Mouse (Mus musculus) myocyte (in vitro differentiated cells): ENCODE data around the gene Dnajc1. TPM values are rescaled to one million over a fixed set of nuclear protein-coding genes. Genes with fewer than 3 reads are reported as not detected.

Experiments
- H3K27me3 ChIP-seq: one replicate; pipeline ENCODE4 v1.6.1; 2011; ENCODE audit not compliant: control insufficient read depth, insufficient read depth, insufficient read length
- H3K36me3 ChIP-seq: one replicate; pipeline ENCODE4 v1.6.1; 2011; ENCODE audit not compliant: control insufficient read depth, insufficient read depth
- H3K4me2 ChIP-seq: one replicate; pipeline ENCODE4 v1.6.1; 2011; ENCODE audit warnings: low read depth, control low read depth
- H3K4me3 ChIP-seq: one replicate; pipeline ENCODE4 v1.5.1; 2011; ENCODE audit warnings: mild to moderate bottlenecking, control low read depth, moderate library complexity
- H3K79me2 ChIP-seq: one replicate; pipeline ENCODE4 v1.6.1; 2011; ENCODE audit not compliant: control insufficient read depth, insufficient read depth
- H3ac ChIP-seq: one replicate; pipeline ENCODE4 v1.6.1; 2011; ENCODE audit not compliant: control insufficient read depth, insufficient read length
- CEBPB ChIP-seq: IDR thresholded peaks from 2 replicates; pipeline ENCODE4 v1.6.1; 2011; ENCODE audit warnings: mild to moderate bottlenecking, moderate library complexity; ENCODE audit not compliant: poor library complexity, insufficient read depth, severe bottlenecking
- E2F4 ChIP-seq: IDR thresholded peaks from one replicate; pipeline ENCODE4 v1.6.1; 2011; ENCODE audit warnings: mild to moderate bottlenecking, control low read depth, moderate library complexity; ENCODE audit not compliant: insufficient read depth
- MAX ChIP-seq: IDR thresholded peaks from one replicate; pipeline ENCODE4 v1.6.1; 2011; ENCODE audit warnings: low read depth, mild to moderate bottlenecking, control low read depth
- MYOD1 ChIP-seq, 3 experiments: IDR thresholded peaks; one replicate each; pipeline ENCODE4 v1.6.1; 2011; ENCODE audit warnings: control low read depth in 2 of 3, low read depth in 2 of 3, mild to moderate bottlenecking in 2 of 3, moderate library complexity in 1 of 3; ENCODE audit not compliant: insufficient read length in 2 of 3, control insufficient read depth in 1 of 3
- MYOG ChIP-seq, 3 experiments: IDR thresholded peaks; one replicate each; pipeline ENCODE4 v1.6.1; 2011; ENCODE audit warnings: control low read depth in 2 of 3, low read depth in 2 of 3, mild to moderate bottlenecking in 2 of 3; ENCODE audit not compliant: insufficient read length in 2 of 3, control insufficient read depth in 1 of 3, insufficient read depth in 1 of 3
- POLR2A ChIP-seq: IDR thresholded peaks from one replicate; pipeline ENCODE4 v1.6.1; 2011; ENCODE audit warnings: low read depth, mild to moderate bottlenecking, control low read depth, moderate library complexity; ENCODE audit not compliant: insufficient read length
- POLR2AphosphoS2 ChIP-seq: IDR thresholded peaks from one replicate; pipeline ENCODE4 v1.6.1; 2011; ENCODE audit warnings: low read depth, control low read depth; ENCODE audit not compliant: insufficient read length
- REST ChIP-seq: IDR thresholded peaks from one replicate; pipeline ENCODE4 v1.6.1; 2011; ENCODE audit warnings: mild to moderate bottlenecking, control low read depth, moderate library complexity; ENCODE audit not compliant: insufficient read depth, insufficient read length
- SRF ChIP-seq: IDR thresholded peaks from one replicate; pipeline ENCODE4 v1.6.1; 2011; ENCODE audit warnings: low read depth; ENCODE audit not compliant: control insufficient read depth, insufficient read length
- TCF12 ChIP-seq: IDR thresholded peaks from one replicate; pipeline ENCODE4 v1.6.1; 2011; ENCODE audit warnings: mild to moderate bottlenecking, control low read depth; ENCODE audit not compliant: poor library complexity, insufficient read depth, severe bottlenecking
- TCF3 ChIP-seq: IDR thresholded peaks from one replicate; pipeline ENCODE4 v1.6.1; 2011; ENCODE audit warnings: low read depth, control low read depth; ENCODE audit not compliant: insufficient read length
- USF1 ChIP-seq: IDR thresholded peaks from one replicate; pipeline ENCODE4 v1.6.1; 2011; ENCODE audit warnings: low read depth, mild to moderate bottlenecking, control low read depth, moderate library complexity
- polyA plus RNA-seq: library from polyadenylated mRNA; unstranded; fragments of >200 nt; fragmentation: generic; extraction: Trizol; gene quantifications from one replicate; pipeline ENCODE4 v1.2.1, GENCODE M21; 2012; ENCODE audit warnings: missing spikeins

The Dnajc1 gene
- polyA plus RNA-seq, 1 experiment = 9.3 TPM

DNA sequence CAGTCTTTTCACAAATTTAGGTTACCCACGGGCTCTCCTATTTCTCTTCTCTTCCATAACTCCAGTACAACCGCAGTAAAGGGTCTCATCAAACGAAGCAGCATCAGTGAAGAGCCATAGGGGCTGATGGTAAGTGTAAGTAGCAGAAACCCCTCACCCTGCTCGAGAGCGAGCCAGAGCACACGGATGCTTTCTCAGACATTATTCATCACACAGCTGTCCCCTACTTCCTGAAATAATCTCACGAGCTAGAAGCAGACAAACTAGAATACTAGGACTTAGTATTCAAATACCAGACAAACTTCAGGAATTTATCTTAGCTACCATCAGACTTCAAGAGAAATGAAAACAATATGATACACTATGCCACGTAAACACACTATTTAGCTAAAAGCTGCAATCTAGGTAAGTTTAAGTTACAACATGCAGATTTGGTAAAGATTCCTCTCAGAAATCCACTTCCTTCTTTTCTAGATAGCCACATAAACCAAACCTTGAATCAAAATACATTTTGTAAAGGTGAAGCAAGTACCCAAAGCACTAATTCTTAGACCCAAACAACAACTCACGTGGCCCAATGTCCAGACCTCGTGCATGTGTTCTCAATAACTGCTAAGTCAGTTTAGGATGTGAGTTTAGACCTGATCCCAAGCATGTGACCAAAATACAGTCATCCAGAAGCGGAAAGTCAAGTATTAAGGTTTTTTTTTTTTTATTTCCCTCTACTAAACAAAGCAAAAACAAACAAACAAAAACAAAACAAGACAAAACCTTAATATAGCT is 20.0 kb downstream of the Dnajc1 start:
- no peaks in the 10 kb centered on the region for H3K36me3 ChIP-seq
- H3K4me2 ChIP-seq = no peak overlapping the region
- H3K79me2 ChIP-seq = peaks cover 22% of the 10 kb centered on the region
- no peak overlapping the region for H3ac ChIP-seq
- H3K27me3 ChIP-seq = no peaks in the 10 kb centered on the region
- TF ChIP-seq E2F4 = no peak
- no peak for TF ChIP-seq SRF
- no peak for TF ChIP-seq CEBPB
- no peak for TF ChIP-seq POLR2AphosphoS2
- TF ChIP-seq MYOG (IDR thresholded peaks at IDR 0.05; ENCODE audit: control insufficient read depth in 1 of 3, insufficient read depth in 1 of 3, insufficient read length in 2 of 3, low read depth in 2 of 3) = no peak
- no peak overlapping the region for H3K4me3 ChIP-seq

DNA sequence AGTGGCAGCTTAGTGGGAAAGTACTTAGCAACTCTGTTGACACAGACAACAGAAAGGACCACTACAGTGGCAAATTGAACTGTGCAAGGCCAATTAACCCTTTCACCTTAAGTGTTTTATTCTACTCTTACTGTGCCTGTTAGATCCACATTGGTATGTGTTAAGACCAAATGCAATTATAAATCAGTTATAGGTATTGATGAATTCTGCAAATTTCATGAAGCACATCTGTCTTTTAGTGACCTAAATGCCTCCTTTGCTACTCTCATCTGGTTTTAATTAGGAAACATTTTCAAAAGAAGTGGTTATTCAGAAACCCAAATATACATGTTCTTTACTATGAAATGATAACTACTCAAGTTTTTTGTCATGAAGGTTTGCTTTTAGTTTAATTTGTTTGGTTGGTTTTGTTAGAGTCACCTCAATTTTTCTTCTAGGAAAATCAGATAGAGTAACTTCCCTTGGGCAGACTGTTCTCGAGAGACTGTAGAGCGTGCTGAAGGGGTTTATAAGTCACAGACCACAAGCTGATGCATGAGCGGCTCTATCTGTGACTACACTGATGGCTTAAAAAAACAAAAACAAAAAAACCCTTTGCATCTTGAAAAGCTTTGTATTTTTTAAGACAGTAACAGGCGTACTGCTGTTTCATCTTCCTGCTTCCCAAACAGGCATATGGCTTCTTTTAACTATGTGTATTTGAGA is 21.7 kb downstream of the Dnajc1 start:
- no peak overlapping the region for H3K4me3 ChIP-seq
- no peaks in the 10 kb centered on the region for H3K27me3 ChIP-seq
- H3K79me2 ChIP-seq = peaks cover 25% of the 10 kb centered on the region
- no peaks in the 10 kb centered on the region for H3K36me3 ChIP-seq
- no peak overlapping the region for H3ac ChIP-seq
- TF ChIP-seq E2F4 (no peak), TCF3 (no peak), SRF (no peak), MAX (no peak), TCF12 (no peak), POLR2AphosphoS2 (no peak), MYOD1 (IDR thresholded peaks at IDR 0.05; ENCODE audit: control insufficient read depth in 1 of 3, insufficient read length in 2 of 3, low read depth in 2 of 3) (no peak)
- H3K4me2 ChIP-seq = no peak overlapping the region

DNA sequence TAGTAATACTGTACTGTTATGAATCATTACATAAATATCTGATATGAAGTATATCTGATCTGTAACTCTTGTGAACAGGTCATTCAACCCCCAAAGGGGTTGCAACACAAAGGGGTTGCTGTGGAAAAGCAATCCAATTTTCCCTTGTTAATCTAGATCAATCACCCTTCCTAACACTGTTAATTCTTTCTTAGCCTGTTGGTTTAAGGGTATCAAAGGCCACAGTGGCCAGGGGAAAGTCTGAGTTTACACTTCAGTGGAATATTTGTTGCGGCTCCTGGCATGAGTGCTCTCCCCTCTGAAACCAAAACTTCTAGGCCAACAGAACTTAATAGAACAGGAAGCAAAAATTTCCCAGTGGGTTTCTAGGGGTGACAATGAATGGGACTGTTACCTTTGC is 28.2 kb downstream of the Dnajc1 start:
- H3K4me3 ChIP-seq = no peak overlapping the region
- TF ChIP-seq USF1 (no peak), TCF3 (no peak), SRF (no peak), MYOG (IDR thresholded peaks at IDR 0.05; ENCODE audit: control insufficient read depth in 1 of 3, insufficient read depth in 1 of 3, insufficient read length in 2 of 3, low read depth in 2 of 3) (no peak), MAX (no peak), TCF12 (no peak), POLR2A (no peak), CEBPB (no peak), REST (no peak), E2F4 (no peak), POLR2AphosphoS2 (no peak), MYOD1 (IDR thresholded peaks at IDR 0.05; ENCODE audit: control insufficient read depth in 1 of 3, insufficient read length in 2 of 3, low read depth in 2 of 3) (no peak)
- no peak overlapping the region for H3K4me2 ChIP-seq
- H3K79me2 ChIP-seq = peaks cover 54% of the 10 kb centered on the region
- no peaks in the 10 kb centered on the region for H3K27me3 ChIP-seq
- peaks cover 5% of the 10 kb centered on the region for H3K36me3 ChIP-seq
- H3ac ChIP-seq = no peak overlapping the region

DNA sequence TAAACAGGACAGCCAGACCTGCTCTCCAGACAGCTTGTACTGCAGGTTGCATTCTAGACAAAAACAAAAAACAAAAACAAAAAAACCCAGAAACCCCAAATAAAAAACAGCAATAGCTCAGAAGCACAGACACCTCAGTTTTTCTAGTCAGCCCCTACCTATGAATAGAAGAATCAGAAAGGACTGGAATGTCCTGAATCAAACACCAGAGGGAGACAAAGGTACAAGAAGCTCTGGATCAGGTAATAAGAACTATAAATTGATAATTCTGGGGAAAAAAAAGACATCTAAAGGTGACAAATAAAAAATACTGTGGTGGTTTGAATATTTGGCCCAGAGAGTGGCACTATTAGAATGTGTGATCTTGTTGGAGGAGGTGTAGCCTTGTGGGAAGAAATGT is 37.3 kb downstream of the Dnajc1 start:
- Histone ChIP-seq H3K4me3 (no peak overlapping the region), H3K79me2 (peaks cover 25% of the 10 kb centered on the region), H3K4me2 (no peak overlapping the region), H3K36me3 (no peaks in the 10 kb centered on the region), H3ac (no peak overlapping the region), H3K27me3 (no peaks in the 10 kb centered on the region)
- TF ChIP-seq CEBPB = no peak
- TF ChIP-seq SRF = no peak
- no peak for TF ChIP-seq MYOD1 (IDR thresholded peaks at IDR 0.05; ENCODE audit: control insufficient read depth in 1 of 3, insufficient read length in 2 of 3, low read depth in 2 of 3)
- no peak for TF ChIP-seq MAX
- no peak for TF ChIP-seq TCF3
- TF ChIP-seq USF1 = no peak
- TF ChIP-seq E2F4 = no peak
- no peak for TF ChIP-seq POLR2A
- TF ChIP-seq REST = no peak
- TF ChIP-seq MYOG (IDR thresholded peaks at IDR 0.05; ENCODE audit: control insufficient read depth in 1 of 3, insufficient read depth in 1 of 3, insufficient read length in 2 of 3, low read depth in 2 of 3) = no peak
- no peak for TF ChIP-seq POLR2AphosphoS2
- TF ChIP-seq TCF12 = no peak

DNA sequence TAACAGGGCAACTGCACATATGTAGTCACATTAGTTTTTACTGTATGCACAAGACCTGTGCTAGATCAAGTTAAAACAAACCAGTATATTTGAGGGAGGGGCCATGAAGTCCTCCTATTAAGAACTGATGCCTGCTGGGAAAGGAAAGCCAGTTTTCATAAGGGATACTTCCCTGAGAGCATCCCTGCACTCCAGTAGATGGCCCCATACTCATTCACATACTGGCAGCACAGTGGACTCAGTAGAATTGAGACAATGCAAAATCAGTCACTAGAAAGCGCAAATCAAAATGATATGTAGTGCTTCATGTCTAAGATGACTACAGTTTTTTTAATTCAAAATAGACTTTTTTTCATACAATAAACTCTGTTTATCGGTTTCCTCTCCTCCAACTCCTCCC is 40.0 kb downstream of the Dnajc1 start:
- Histone ChIP-seq H3K4me2 (no peak overlapping the region), H3K79me2 (peaks cover 24% of the 10 kb centered on the region), H3K36me3 (no peaks in the 10 kb centered on the region), H3ac (no peak overlapping the region), H3K27me3 (no peaks in the 10 kb centered on the region), H3K4me3 (no peak overlapping the region)
- no peak for TF ChIP-seq POLR2A
- TF ChIP-seq REST = no peak
- TF ChIP-seq CEBPB = no peak
- TF ChIP-seq MAX = no peak
- TF ChIP-seq USF1 = no peak
- no peak for TF ChIP-seq TCF3
- no peak for TF ChIP-seq MYOD1 (IDR thresholded peaks at IDR 0.05; ENCODE audit: control insufficient read depth in 1 of 3, insufficient read length in 2 of 3, low read depth in 2 of 3)
- TF ChIP-seq MYOG (IDR thresholded peaks at IDR 0.05; ENCODE audit: control insufficient read depth in 1 of 3, insufficient read depth in 1 of 3, insufficient read length in 2 of 3, low read depth in 2 of 3) = no peak
